Mouse (Mus musculus): Measurements from ENCODE around the gene Gm5901.
A peak's percentile ranks its signal among the peaks of the same experiment; 100 is the strongest.
"Not testable (repeated sequence)": the region's sequence is repeated elsewhere in the genome, so short reads cannot be mapped to it uniquely, and the experiment has no call there.

- TF ChIP-seq CTCF (conservative IDR thresholded peaks at IDR 0.05 in 1 of 2, IDR thresholded peaks at IDR 0.05 in 1 of 2; ENCODE audit: low read depth in 2 of 2, low read length in 2 of 2), result peak; percentile 85 to 86
- TF ChIP-seq HCFC1 (IDR thresholded peaks at IDR 0.05; ENCODE audit: low read depth, low read length); BHLHE40 (IDR thresholded peaks at IDR 0.05; ENCODE audit: low read depth, low read length); TCF12 (IDR thresholded peaks at IDR 0.05; ENCODE audit: low read depth, low read length); EP300 (IDR thresholded peaks at IDR 0.05; ENCODE audit: low read length); CHD1 (IDR thresholded peaks at IDR 0.05; ENCODE audit: low read depth, low read length); TBP (conservative IDR thresholded peaks at IDR 0.05; ENCODE audit: low read depth, low read length); ELF1 (IDR thresholded peaks at IDR 0.05; ENCODE audit: low read depth, low read length); ZMIZ1 (IDR thresholded peaks at IDR 0.05; ENCODE audit: low read depth, low read length); KAT2A (IDR thresholded peaks at IDR 0.05; ENCODE audit: insufficient replicate concordance, low read length): not testable (repeated sequence)
- peak; percentile 82 for TF ChIP-seq SMC3 (IDR thresholded peaks at IDR 0.05; ENCODE audit: low read depth, low read length)
Observed at GRCm38 (mm10) chr7:105411874-105412632, 37.2 kb downstream of the Gm5901 start.

Data from CH12.LX (cell line).